Mouse (Mus musculus) heart, embryonic 14.5 days (tissue): ENCODE measurements around the gene 1110002E22Rik. TPM values are rescaled to one million over a fixed set of nuclear protein-coding genes. Genes with fewer than 3 reads are reported as not detected.

Source experiments
- ATAC-seq: fragments of 200-750 bp; cut with Nextera tagmentation; 2 replicates; pipeline ENCODE4 v1.8.0; 2017; ENCODE audit warnings: low read depth, moderate TSS enrichment; ENCODE audit not compliant: insufficient number of reproducible peaks, insufficient read depth, low FRiP score
- H3K27ac ChIP-seq, 2 experiments: fragments of 200-500 bp in 1 of 2; fragments of 300-500 bp in 1 of 2; sonication (generic) in 1 of 2; replicated peaks in 1 of 2; 2 replicates each; pipeline ENCODE4 v1.5.1; 2012 to 2014; ENCODE audit warnings: low read depth in 2 of 2, low read length in 2 of 2, control low read depth in 1 of 2, mild to moderate bottlenecking in 1 of 2, mixed read lengths in 1 of 2; ENCODE audit not compliant: control insufficient read depth in 1 of 2, insufficient read depth in 1 of 2
- H3K27me3 ChIP-seq: fragments of 300-500 bp; sonication (generic); 2 replicates; pipeline ENCODE4 v1.6.1; 2014; ENCODE audit warnings: mild to moderate bottlenecking, low read length, control low read depth; ENCODE audit not compliant: control insufficient read depth, insufficient read depth
- H3K36me3 ChIP-seq: fragments of 300-500 bp; sonication (generic); 2 replicates; pipeline ENCODE4 v1.6.1; 2014; ENCODE audit warnings: mild to moderate bottlenecking, control low read depth, low read length, mixed read lengths; ENCODE audit not compliant: control insufficient read depth, insufficient read depth
- H3K4me1 ChIP-seq, 2 experiments: fragments of 200-500 bp in 1 of 2; fragments of 300-500 bp in 1 of 2; sonication (generic) in 1 of 2; 2 replicates each; pipeline ENCODE4 v1.6.1; 2012 to 2014; ENCODE audit warnings: low read length in 2 of 2, control low read depth in 1 of 2, mixed read lengths in 1 of 2; ENCODE audit not compliant: control insufficient read depth in 2 of 2, insufficient read depth in 2 of 2
- H3K4me2 ChIP-seq: fragments of 300-500 bp; sonication (generic); 2 replicates; pipeline ENCODE4 v1.6.1; 2014; ENCODE audit warnings: mild to moderate bottlenecking, low read length
- H3K4me3 ChIP-seq, 2 experiments: fragments of 200-500 bp in 1 of 2; fragments of 300-500 bp in 1 of 2; sonication (generic) in 1 of 2; 2 replicates each; pipeline ENCODE4 v1.5.1; 2012 to 2014; ENCODE audit warnings: low read length in 2 of 2, mild to moderate bottlenecking in 2 of 2, control low read depth in 1 of 2, low read depth in 1 of 2, moderate library complexity in 1 of 2; ENCODE audit not compliant: control insufficient read depth in 1 of 2, insufficient read depth in 1 of 2
- H3K9ac ChIP-seq: fragments of 300-500 bp; sonication (generic); 2 replicates; pipeline ENCODE4 v1.6.1; 2014; ENCODE audit warnings: mild to moderate bottlenecking, low read length
- H3K9me3 ChIP-seq: fragments of 300-500 bp; sonication (generic); 2 replicates; pipeline ENCODE4 v1.6.1; 2016; ENCODE audit warnings: low read length, control low read depth; ENCODE audit not compliant: control insufficient read depth
- WGBS: fragments of 180-500 bp; shearing (Covaris S2); extraction: QIAGEN DNeasy Blood & Tissue Kit; methylation state at CpG from one replicate; pipeline ENCODE4 v1.1.7; 2014; 5-methylcytosine and 5-hydroxymethylcytosine counted together
- polyA plus RNA-seq: library from polyadenylated mRNA; unstranded; fragments of >200 nt; fragmentation: Nextera tagmentation; extraction: Ambion mirVana; gene quantifications from 2 replicates; pipeline ENCODE4 v1.2.1, GENCODE M21; 2014

The 1110002E22Rik gene
- polyA plus RNA-seq, 1 experiment from 2014 or later, result 16.5 TPM

DNA sequence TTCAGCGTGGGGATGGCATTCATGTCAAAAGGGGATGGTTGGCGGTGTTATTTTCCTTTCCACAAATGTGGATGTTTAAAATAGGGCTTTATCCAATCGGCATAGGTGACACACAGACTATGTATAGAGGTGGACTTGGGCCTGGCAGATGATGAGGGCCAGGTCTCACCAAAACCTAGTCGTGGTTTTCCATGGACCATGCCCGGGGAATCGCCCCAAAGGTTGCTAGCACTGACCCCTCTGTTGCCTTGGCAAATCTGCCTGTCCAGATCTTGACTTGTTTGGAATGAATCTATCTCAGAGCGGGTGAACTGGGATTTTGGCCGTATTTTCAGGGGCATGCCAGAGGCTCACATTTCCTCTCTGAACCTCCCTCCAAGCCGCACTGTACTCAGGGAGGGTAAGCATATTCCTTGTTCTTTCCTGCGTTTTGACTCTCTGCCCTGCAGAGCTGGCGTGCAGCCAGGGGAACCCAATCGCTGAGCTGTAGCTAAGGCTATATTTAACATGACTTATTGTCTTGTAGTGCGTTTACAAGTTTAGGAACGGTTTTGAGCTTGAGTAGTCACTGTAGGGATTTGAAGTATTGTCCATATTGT lies 1.0 kb upstream of the 1110002E22Rik start:
- Histone ChIP-seq H3K36me3 (no peaks in the 10 kb centered on the region), H3K4me3 (no peak overlapping the region), H3K9ac (peak overlapping the region; percentile 50; the same call in 1 of the 2 replicates), H3K27ac (peak overlapping the region; percentile 97), H3K4me1 (peaks cover 32 to 54% of the 10 kb centered on the region in 2 experiments), H3K4me2 (peak overlapping the region; percentile 80), H3K27me3 (no peaks in the 10 kb centered on the region), H3K9me3 (no peaks in the 10 kb centered on the region)
- WGBS, result 31% methylated on average over 14 of the region's 14 CpGs
- peak; percentile 42; the same call in 1 of the 2 replicates for ATAC-seq

DNA sequence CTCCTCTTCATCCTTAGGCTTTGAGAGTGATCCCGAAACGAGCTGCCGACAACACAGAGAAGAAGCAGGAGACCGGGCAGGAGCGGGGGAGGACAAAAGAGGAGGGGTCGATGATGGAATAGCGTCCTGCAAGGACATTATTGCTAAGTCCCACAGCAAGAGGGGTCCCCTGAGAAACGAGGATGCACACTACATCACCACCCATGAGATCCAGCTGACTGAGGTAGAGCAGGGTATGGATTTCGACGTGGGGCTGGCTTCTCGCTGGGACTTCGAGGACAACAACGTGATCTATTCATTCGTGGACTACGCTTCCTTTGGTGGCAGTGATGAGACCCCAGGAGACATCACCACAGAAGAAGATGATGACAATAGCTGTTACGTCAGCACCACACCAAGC lies 1.1 kb downstream of the 1110002E22Rik start:
- H3K9ac ChIP-seq, result peak overlapping the region; percentile 87
- no peak for ATAC-seq
- H3K36me3 ChIP-seq, result no peaks in the 10 kb centered on the region
- no peaks in the 10 kb centered on the region for H3K9me3 ChIP-seq
- 61% methylated on average over 16 of the region's 16 CpGs for WGBS
- peaks cover 27 to 55% of the 10 kb centered on the region in 2 experiments for H3K4me1 ChIP-seq
- H3K27ac ChIP-seq, result peak overlapping the region; percentile 87 to 97
- H3K4me3 ChIP-seq, result peak overlapping the region; percentile 40 to 50
- H3K27me3 ChIP-seq, result no peaks in the 10 kb centered on the region
- peak overlapping the region; percentile 80 for H3K4me2 ChIP-seq

DNA sequence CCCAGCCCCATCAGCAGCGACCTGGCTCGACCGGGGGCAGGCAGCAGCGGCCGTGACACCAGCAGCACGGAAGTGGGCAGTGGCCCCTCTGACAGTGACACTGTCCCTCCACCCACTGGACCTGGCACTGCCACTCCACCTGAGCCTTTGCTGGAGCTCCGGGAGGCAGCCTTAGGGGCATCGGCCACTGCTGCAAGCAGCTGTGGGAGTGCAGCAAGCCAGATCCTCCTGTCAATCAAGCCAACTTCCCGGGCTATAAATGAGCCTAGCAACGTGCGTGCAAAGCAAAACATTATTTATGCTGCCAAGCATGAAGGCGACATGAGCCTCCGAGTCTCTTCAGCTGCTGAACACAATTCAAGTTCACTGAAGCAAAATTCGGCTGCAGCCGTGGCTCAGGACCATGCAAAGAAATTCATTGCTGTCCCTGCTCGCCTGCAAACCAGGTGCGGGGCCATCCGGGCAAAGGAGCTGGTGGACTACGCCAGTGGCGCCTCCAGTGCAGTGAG lies 1.6 kb downstream of the 1110002E22Rik start:
- Histone ChIP-seq H3K27me3 (no peaks in the 10 kb centered on the region), H3K27ac (peak overlapping the region; percentile 0 to 97; a peak in 3 of 4 replicates), H3K4me2 (peak overlapping the region; percentile 80), H3K9ac (peak overlapping the region; percentile 87), H3K4me3 (peak overlapping the region; percentile 40 to 50), H3K9me3 (no peaks in the 10 kb centered on the region), H3K36me3 (no peaks in the 10 kb centered on the region), H3K4me1 (peaks cover 28 to 50% of the 10 kb centered on the region in 2 experiments)
- WGBS, result 59% methylated on average over 20 of the region's 20 CpGs
- ATAC-seq, result no peak

DNA sequence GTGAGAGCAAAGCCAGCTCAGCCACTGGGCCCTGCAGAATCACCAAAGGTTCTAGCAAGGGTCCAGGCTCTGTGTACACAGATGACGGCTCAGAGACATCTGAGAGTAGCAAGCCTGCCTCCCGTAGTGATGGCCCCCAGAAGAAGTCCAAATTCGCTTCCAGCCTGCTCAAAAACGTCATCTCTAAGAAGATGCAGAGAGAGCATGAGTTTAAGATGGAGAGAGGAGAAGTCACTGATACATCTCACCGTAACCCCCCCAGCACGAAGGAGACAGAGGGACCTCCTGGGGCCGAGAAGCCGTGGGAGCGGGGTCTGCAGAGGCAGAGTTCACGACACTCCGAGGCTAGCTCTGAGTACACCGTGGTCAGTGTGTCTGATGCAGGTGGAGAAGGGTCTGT lies 2.4 kb downstream of the 1110002E22Rik start, which contains the start of gene Gm5105:
TSS of gene Gm5105 (minus strand) at position 101 of the 400 bp plus-strand sequence.
- H3K4me1 ChIP-seq, result peaks cover 31 to 50% of the 10 kb centered on the region in 2 experiments
- no peaks in the 10 kb centered on the region for H3K9me3 ChIP-seq
- H3K27ac ChIP-seq, result peak within 1 kb of the TSS; percentile 0 to 97; a peak in 3 of 4 replicates
- peak within 1 kb of the TSS; percentile 80 for H3K4me2 ChIP-seq
- no peaks in the 10 kb centered on the region for H3K27me3 ChIP-seq
- H3K9ac ChIP-seq, result peak within 1 kb of the TSS; percentile 87
- WGBS, result 87% methylated on average over 12 of the region's 12 CpGs
- H3K4me3 ChIP-seq, result peak within 1 kb of the TSS; percentile 40 to 50
- no peak for ATAC-seq
- H3K36me3 ChIP-seq, result no peaks in the 10 kb centered on the region

DNA sequence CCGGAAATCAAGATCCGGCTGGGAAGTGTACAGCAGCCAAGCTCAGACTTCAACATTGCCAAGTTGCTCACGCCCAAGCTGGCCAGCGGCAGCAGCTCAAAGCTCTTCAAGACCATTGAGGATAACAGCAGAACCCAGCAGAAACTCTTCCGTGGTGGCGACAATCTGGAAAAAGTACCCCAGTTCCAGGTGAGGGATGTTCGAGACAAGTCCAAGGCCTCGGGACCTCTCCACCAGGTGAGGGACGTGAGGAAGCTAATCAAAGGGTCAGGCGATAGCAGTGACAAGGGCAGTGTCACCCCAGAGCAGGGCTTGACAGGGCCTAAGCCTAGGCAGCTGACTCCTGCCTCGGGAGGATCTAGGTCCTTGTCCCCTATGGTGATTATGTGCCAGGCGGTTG lies 3.3 kb downstream of the 1110002E22Rik start:
- Histone ChIP-seq H3K4me1 (peaks cover 33 to 48% of the 10 kb centered on the region in 2 experiments), H3K4me2 (peak overlapping the region; percentile 80), H3K9me3 (no peaks in the 10 kb centered on the region), H3K27me3 (no peaks in the 10 kb centered on the region), H3K4me3 (peak overlapping the region; percentile 40 to 50), H3K9ac (peak overlapping the region; percentile 87), H3K36me3 (no peaks in the 10 kb centered on the region), H3K27ac (peak overlapping the region in 1 of 2 experiments; percentile 97; a peak in 2 of 4 replicates)
- WGBS, result 84% methylated on average over 12 of the region's 12 CpGs
- no peak for ATAC-seq

DNA sequence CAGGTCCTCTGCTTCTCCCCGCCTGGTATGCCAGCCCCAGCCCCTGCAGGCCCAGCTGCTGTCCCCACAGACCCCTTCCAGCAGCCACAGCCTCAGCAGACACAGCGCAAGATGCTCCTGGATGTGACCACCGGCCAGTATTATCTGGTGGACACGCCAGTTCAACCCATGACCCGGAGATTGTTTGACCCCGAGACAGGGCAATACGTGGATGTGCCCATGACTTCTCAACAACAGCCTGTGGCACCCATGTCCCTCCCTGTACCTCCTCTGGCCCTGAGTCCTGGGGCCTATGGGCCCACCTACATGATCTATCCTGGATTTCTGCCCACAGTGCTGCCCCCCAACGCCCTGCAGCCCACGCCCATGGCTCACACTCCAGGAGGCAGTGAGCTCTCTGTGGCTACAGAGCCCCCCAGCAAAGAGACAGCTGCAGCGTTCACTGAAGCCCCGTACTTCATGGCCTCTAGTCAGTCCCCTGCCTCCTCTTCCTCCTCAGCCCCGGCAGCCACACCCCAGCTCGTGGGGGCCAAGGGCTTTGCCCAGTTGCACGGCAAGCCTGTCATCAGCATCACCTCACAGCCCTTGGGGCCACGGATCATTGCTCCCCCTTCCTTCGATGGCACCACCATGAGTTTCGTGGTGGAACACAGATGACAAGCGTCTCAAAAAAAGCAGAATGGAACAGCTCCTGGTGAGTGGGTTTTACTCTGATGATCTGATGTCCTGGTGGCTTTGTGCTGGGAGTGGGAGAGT lies 5.1 kb downstream of the 1110002E22Rik start:
- peak overlapping the region; percentile 79 to 97 for H3K27ac ChIP-seq
- peak overlapping the region; percentile 87 for H3K9ac ChIP-seq
- H3K4me2 ChIP-seq, result peak overlapping the region; percentile 80

DNA sequence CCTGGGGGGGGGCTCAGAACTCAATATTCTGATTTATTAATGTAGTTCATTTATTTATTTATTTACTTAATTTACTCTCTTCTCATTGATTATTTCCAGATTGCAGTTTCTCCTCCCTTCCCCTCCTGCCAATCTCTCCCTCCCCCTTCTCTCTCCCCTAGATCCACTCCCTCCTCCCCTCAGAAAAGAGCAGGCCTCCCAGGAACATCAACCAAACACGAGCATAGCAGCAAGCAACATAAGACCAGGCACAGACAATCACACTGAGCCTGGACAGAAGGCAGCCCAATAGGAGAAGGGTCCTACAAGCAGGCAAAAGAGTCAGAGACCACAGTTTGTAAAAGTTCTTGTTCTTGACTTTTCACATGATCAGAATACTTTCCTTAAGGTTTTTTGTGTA lies 6.2 kb downstream of the 1110002E22Rik start:
- Histone ChIP-seq H3K9ac (peak overlapping the region; percentile 87), H3K27me3 (no peaks in the 10 kb centered on the region), H3K27ac (peak overlapping the region; percentile 26 to 97), H3K4me3 (peak overlapping the region; percentile 45 to 50; a peak in 3 of 4 replicates), H3K4me2 (peak overlapping the region; percentile 80), H3K9me3 (no peaks in the 10 kb centered on the region), H3K4me1 (peaks cover 24 to 42% of the 10 kb centered on the region in 2 experiments), H3K36me3 (no peaks in the 10 kb centered on the region)
- WGBS, result 19% methylated on average over 1 of the region's 1 CpGs
- ATAC-seq, result no peak

More for the DNA sequence above, 5.1 kb downstream of the 1110002E22Rik start:
- H3K36me3 ChIP-seq, result no peaks in the 10 kb centered on the region
- H3K27me3 ChIP-seq, result no peaks in the 10 kb centered on the region
- H3K4me1 ChIP-seq, result peaks cover 27 to 42% of the 10 kb centered on the region in 2 experiments; a peak in 3 of 4 replicates
- peak overlapping the region; percentile 40 to 50 for H3K4me3 ChIP-seq
- WGBS, result 40% methylated on average over 18 of the region's 18 CpGs
- H3K9me3 ChIP-seq, result no peaks in the 10 kb centered on the region
- ATAC-seq, result no peak
